ENCODE assay signal across 1 mouse cellular context in genomic region chr6:50980311-50980710, GRCm38 (mm10).
A peak's percentile ranks its signal among the peaks of the same experiment; 100 is the strongest.
TF ChIP-seq lines count a peak whose summit lies in the region.

No protein-coding gene starts in this region.

TF ChIP-seq in CH12.LX, 34 proteins besides CTCF, POLR2A, EP300 and RAD21 (continued from another document):
- peak; percentile 97 for TF ChIP-seq BHLHE40 (IDR thresholded peaks at IDR 0.05; ENCODE audit: low read depth, low read length)
